Mouse (Mus musculus) lung, postnatal 0 days (tissue): ENCODE results near the gene Itgad. TPM values are rescaled to one million over a fixed set of nuclear protein-coding genes. Genes with fewer than 3 reads are reported as not detected.

Experiments
- ATAC-seq: fragments of 200-750 bp; cut with Nextera tagmentation; 2 replicates; pipeline ENCODE4 v1.8.0; 2017; ENCODE audit warnings: moderate library complexity
- DNase-seq: peaks from one replicate; pipeline ENCODE4 v3.0.0-alpha.2; 2016; ENCODE audit warnings: low spot score
- H3K27ac ChIP-seq: fragments of 300-500 bp; sonication (generic); 2 replicates; pipeline ENCODE4 v1.5.1; 2014; ENCODE audit warnings: antibody characterized with exemption, mild to moderate bottlenecking, low read length, mixed read lengths
- H3K27me3 ChIP-seq: fragments of 300-500 bp; sonication (generic); replicated peaks from 2 replicates; pipeline ENCODE4 v1.6.1; 2014; ENCODE audit warnings: low read length, mixed read lengths; ENCODE audit not compliant: insufficient read depth
- H3K36me3 ChIP-seq: fragments of 300-500 bp; sonication (generic); 2 replicates; pipeline ENCODE4 v1.6.1; 2014; ENCODE audit warnings: low read length, mixed read lengths; ENCODE audit not compliant: insufficient read depth
- H3K4me1 ChIP-seq: fragments of 300-500 bp; sonication (generic); 2 replicates; pipeline ENCODE4 v1.6.1; 2014; ENCODE audit warnings: antibody characterized with exemption, low read depth, low read length, mixed read lengths; ENCODE audit not compliant: insufficient read depth
- H3K4me2 ChIP-seq: fragments of 300-500 bp; sonication (generic); replicated peaks from 2 replicates; pipeline ENCODE4 v1.6.1; 2014; ENCODE audit warnings: low read depth, mild to moderate bottlenecking, low read length, moderate library complexity, mixed read lengths
- H3K4me3 ChIP-seq: fragments of 300-500 bp; sonication (generic); 2 replicates; pipeline ENCODE4 v1.5.1; 2014; ENCODE audit warnings: low read depth, low read length
- H3K9ac ChIP-seq: fragments of 300-500 bp; sonication (generic); replicated peaks from 2 replicates; pipeline ENCODE4 v1.6.1; 2014; ENCODE audit warnings: low read depth, mild to moderate bottlenecking
- H3K9me3 ChIP-seq: fragments of 300-500 bp; sonication (generic); 2 replicates; pipeline ENCODE4 v1.6.1; 2016; ENCODE audit warnings: low read length, mixed read lengths
- CTCF ChIP-seq: IDR thresholded peaks from 2 replicates; pipeline ENCODE4 v1.5.1; 2016; ENCODE audit warnings: antibody characterized with exemption, mild to moderate bottlenecking
- EP300 ChIP-seq: IDR thresholded peaks from 2 replicates; pipeline ENCODE4 v1.6.1; 2016; ENCODE audit warnings: antibody characterized with exemption, mild to moderate bottlenecking, control low read depth
- WGBS: fragments of 180-500 bp; shearing (Covaris S2); extraction: QIAGEN DNeasy Blood & Tissue Kit; methylation state at CpG from one replicate; pipeline ENCODE4 v1.1.7; 2014; 5-methylcytosine and 5-hydroxymethylcytosine counted together
- polyA plus RNA-seq: library from polyadenylated mRNA; unstranded; fragments of >200 nt; fragmentation: Nextera tagmentation; extraction: Ambion mirVana; gene quantifications from 2 replicates; pipeline ENCODE4 v1.2.1, GENCODE M21; 2015

Gene Itgad
- polyA plus RNA-seq, 1 experiment from 2014 or later = 0.14 TPM

DNA sequence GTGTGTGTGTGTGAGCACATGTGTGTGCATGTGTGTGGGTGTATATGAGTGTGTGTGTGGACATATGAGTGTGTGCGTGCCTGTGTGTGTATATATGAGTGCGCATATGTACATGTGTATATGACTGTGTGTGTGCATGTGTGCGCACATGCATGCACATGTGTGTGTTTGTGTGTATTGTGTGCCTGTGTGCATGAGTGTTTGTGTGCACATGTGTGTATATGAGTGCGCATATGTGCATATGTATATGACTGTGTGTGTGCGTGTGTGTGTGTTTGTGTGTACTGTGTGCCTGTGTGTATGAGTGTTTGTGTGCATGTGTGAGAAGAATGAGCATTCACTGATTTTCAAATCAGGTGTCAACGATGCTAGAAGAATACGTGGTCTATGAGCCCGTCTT is 50.0 kb downstream of the Itgad start:
- TF ChIP-seq EP300 (no peak), CTCF (no peak)
- H3K9me3 ChIP-seq = no peaks in the 10 kb centered on the region
- H3K36me3 ChIP-seq = no peaks in the 10 kb centered on the region
- no peak for ATAC-seq
- H3K4me3 ChIP-seq = no peak overlapping the region
- 90% methylated on average over 8 of the region's 8 CpGs for WGBS
- H3K27me3 ChIP-seq = no peaks in the 10 kb centered on the region
- H3K4me2 ChIP-seq = no peak overlapping the region
- no peak overlapping the region for H3K9ac ChIP-seq
- DNase-seq = no peak
- no peaks in the 10 kb centered on the region for H3K4me1 ChIP-seq
- no peak overlapping the region for H3K27ac ChIP-seq

DNA sequence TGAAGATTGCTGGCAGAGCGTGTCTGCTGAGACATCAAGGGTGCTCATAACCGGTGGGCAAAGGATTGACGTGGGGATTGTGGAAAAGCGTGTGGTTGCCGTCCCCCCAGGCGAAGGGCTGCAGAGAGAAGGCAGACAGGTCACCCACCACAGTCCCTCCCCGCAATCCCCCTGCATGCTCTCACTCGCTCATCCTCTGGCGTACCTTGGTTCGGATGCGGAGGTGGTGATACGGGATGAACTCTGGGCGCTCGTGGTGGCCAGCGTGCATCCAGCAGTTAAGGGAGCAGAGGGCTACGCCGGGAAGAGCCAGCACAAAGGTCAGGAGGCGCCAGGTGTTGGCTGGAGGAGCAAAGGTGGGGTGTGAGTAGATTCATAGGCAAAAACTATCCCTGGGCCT is 51.5 kb downstream of the Itgad start:
- ATAC-seq (no peak), DNase-seq (no peak)
- no peak overlapping the region for H3K4me3 ChIP-seq
- no peaks in the 10 kb centered on the region for H3K9me3 ChIP-seq
- no peaks in the 10 kb centered on the region for H3K27me3 ChIP-seq
- H3K4me1 ChIP-seq = no peaks in the 10 kb centered on the region
- H3K9ac ChIP-seq = no peak overlapping the region
- no peak overlapping the region for H3K27ac ChIP-seq
- WGBS = 74% methylated on average over 18 of the region's 18 CpGs
- TF ChIP-seq CTCF = no peak
- TF ChIP-seq EP300 = no peak
- H3K4me2 ChIP-seq = no peak overlapping the region
- H3K36me3 ChIP-seq = no peaks in the 10 kb centered on the region

- WGBS = 54% methylated on average over 6 of the region's 6 CpGs
- Histone ChIP-seq H3K4me1 (no peaks in the 10 kb centered on the region), H3K4me3 (no peak within 1 kb of the TSS), H3K9ac (no peak within 1 kb of the TSS), H3K27ac (no peak within 1 kb of the TSS), H3K36me3 (no peaks in the 10 kb centered on the region), H3K27me3 (no peaks in the 10 kb centered on the region), H3K9me3 (no peaks in the 10 kb centered on the region), H3K4me2 (no peak within 1 kb of the TSS)
- DNase-seq (no peak), ATAC-seq (no peak)
- no peak for TF ChIP-seq EP300
- no peak for TF ChIP-seq CTCF
Observed at GRCm38 (mm10) chr7:128206152-128206551, 52.0 kb downstream of the Itgad start, which contains the start of gene Cox6a2. Gene Cox6a2 (minus strand): TSS chr7:128206387.

DNA sequence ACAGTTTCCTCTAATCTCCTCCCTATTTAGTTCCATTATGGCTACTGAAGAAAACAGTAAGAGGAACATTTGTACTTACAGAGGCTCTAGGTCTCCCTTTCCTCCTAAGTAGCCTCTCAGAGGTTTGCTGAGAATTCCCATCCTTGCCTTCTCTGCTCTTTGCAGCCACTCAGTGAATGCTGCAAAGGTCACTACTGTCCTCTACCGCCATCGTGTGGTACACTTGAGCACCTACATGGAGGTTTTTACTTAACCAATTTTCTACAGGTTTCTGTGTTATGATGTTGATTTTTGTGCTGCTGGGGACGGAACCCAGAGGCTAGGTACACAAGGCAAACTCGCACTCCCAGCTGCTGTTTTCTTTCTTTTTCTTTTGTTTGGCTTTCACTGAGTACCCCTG is 54.0 kb downstream of the Itgad start:
- H3K4me3 ChIP-seq = no peak overlapping the region
- H3K36me3 ChIP-seq = no peaks in the 10 kb centered on the region
- H3K4me1 ChIP-seq = no peaks in the 10 kb centered on the region
- no peak overlapping the region for H3K27ac ChIP-seq
- no peak overlapping the region for H3K4me2 ChIP-seq
- DNase-seq (peak; percentile 86), ATAC-seq (peak; percentile 38)
- TF ChIP-seq CTCF (peak; percentile 94), EP300 (no peak)
- H3K9ac ChIP-seq = no peak overlapping the region
- no peaks in the 10 kb centered on the region for H3K9me3 ChIP-seq
- 6% methylated on average over 4 of the region's 4 CpGs for WGBS
- H3K27me3 ChIP-seq = no peaks in the 10 kb centered on the region

- DNase-seq = no peak
- Histone ChIP-seq H3K36me3 (no peaks in the 10 kb centered on the region), H3K27me3 (no peaks in the 10 kb centered on the region), H3K9ac (no peak overlapping the region), H3K4me1 (no peaks in the 10 kb centered on the region), H3K4me3 (no peak overlapping the region), H3K9me3 (no peaks in the 10 kb centered on the region), H3K27ac (no peak overlapping the region), H3K4me2 (no peak overlapping the region)
- ATAC-seq = no peak
- no peak for TF ChIP-seq CTCF
- no peak for TF ChIP-seq EP300
- 35% methylated on average over 3 of the region's 3 CpGs for WGBS
Observed at GRCm38 (mm10) chr7:128209826-128210225, 55.6 kb downstream of the Itgad start.

GRCm38 (mm10) chr7:128219952-128220351 is 65.8 kb downstream of the Itgad start:
- Histone ChIP-seq H3K9me3 (no peaks in the 10 kb centered on the region), H3K4me2 (no peak overlapping the region), H3K9ac (no peak overlapping the region), H3K36me3 (no peaks in the 10 kb centered on the region), H3K4me1 (no peaks in the 10 kb centered on the region), H3K27ac (no peak overlapping the region), H3K4me3 (no peak overlapping the region), H3K27me3 (no peaks in the 10 kb centered on the region)
- DNase-seq = no peak
- no peak for TF ChIP-seq EP300
- TF ChIP-seq CTCF = no peak
- WGBS = 54% methylated on average over 4 of the region's 4 CpGs
- ATAC-seq = no peak

DNA sequence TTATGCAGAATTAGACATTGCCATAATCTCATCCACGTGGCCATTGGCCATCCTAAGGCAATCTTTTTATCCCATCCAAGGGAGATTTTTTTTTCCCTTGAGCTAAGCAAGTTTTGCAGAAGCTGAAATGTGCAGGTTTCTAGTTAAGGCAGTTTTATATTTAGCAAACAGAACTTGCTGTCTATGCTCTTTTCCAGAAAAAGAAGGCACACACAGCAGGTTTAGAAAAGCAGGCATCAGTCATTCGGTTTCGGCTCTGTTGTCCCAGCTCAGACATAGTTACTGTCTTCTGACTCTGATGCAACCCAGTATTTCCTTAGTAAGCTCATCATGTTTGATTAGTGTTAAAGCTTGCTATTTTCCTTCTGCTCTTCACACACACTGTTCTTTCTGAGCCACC is 66.8 kb downstream of the Itgad start:
- H3K4me3 ChIP-seq = no peak overlapping the region
- DNase-seq (no peak), ATAC-seq (no peak)
- H3K36me3 ChIP-seq = no peaks in the 10 kb centered on the region
- TF ChIP-seq EP300 (no peak), CTCF (no peak)
- H3K27ac ChIP-seq = no peak overlapping the region
- H3K4me2 ChIP-seq = no peak overlapping the region
- no peak overlapping the region for H3K9ac ChIP-seq
- H3K9me3 ChIP-seq = no peaks in the 10 kb centered on the region
- 81% methylated on average over 3 of the region's 3 CpGs for WGBS
- H3K4me1 ChIP-seq = no peaks in the 10 kb centered on the region
- no peaks in the 10 kb centered on the region for H3K27me3 ChIP-seq
